Mouse (Mus musculus) frontal cortex, adult (tissue): ENCODE results near the gene BC037034.

Experiments used
- ATAC-seq: cut with Nextera tagmentation; 2 replicates; pipeline ENCODE4 v1.9.2; 2017; ENCODE audit warnings: mild to moderate bottlenecking, moderate library complexity, mixed read lengths; ENCODE audit not compliant: low TSS enrichment

BC037034 gene

DNA sequence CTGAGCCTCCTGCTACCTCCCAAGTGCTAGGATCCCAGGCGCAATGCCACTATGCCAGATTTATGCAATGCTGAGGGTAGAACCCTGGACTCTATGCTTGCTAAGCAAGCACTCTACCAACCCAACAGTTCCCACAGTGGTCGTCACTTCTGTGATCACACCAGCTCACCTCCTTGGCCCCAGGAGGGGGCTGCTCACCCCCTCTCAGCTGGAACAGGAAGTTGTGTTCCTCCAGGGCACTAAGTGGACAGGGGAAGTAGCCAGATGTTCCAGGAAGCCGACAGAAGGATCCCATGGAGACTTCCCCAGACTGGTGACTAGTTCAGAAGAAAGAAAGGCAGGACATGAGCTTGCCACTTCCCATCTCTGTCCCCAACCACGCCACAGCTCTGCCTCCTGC lies 1.8 kb downstream of the BC037034 start:
- no peak for ATAC-seq

DNA sequence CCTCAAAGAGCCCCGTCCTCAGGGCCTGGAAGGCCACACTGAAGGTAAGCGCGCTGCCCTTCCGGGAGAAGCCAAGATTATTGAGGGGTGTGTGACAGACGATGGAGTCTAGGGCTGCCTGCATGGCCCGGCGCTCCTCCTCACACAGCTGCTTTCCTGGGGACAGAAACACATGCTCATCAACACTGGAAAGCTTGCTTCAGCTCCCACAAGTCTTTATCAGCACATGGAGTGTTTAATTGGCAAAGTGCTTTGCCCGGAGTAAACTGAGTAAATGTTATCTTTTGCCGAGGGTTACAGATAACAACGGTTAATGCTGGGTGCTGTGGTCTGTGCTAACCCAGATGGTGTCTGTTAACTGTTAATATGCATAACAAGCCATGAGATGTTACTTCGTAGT lies 3.0 kb downstream of the BC037034 start:
- ATAC-seq = no peak

- no peak for ATAC-seq
Observed at GRCm38 (mm10) chr5:138260051-138260450, 3.8 kb downstream of the BC037034 start.

GRCm38 (mm10) chr5:138258993-138259392 lies 4.8 kb downstream of the BC037034 start:
- no peak for ATAC-seq

DNA sequence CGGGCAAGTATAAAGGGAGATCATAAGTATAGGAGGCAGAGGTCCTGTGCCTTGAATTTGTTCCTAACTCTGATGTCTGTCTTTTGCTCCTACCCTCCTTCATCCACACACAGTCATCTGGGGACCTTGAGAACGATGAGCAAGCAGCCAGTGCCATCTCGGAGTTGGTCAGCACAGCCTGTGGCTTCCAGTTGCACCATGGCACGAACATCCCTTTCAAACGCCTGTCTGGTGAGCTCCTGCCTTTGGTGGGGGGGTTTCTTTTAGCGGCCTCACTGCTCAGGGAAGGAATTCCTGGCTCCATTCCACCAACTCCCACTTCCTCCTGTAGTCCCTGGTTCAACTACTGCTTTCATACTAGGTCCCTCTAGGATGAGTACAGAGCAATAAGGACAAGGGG lies 5.3 kb downstream of the BC037034 start:
- no peak for ATAC-seq

GRCm38 (mm10) chr5:138258078-138258477 lies 5.8 kb downstream of the BC037034 start:
- no peak for ATAC-seq

GRCm38 (mm10) chr5:138257585-138257978 lies 6.3 kb downstream of the BC037034 start:
- no peak for ATAC-seq

DNA sequence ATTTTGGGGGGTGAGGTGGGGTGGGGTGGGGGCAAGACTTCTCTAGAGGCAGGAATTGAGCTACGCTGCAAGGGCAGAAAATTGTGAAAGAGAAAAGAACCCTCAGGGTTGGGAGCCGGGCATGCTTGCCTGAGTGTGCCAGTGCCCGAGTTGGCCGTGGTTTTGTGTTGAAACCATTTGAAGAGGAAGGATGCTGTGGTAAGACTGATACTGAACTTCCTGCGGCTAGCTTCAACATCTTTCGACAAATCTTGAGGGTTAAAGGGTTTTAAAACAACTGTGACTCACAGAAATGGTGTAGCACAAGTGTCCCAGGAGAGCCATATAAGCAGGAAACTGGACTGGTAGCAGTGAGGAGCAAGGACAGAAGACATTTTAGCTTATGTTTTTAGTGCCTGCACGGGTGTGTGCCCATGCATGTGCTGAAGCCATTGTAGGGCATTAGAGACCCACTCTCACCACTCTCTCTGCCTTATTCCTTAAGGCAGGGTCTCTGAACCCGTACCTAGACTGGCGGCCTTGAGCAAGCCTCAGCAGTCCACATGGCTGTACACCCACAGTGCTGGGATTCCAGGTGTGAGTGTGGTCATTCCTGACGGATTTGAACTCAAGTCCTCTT lies 6.8 kb downstream of the BC037034 start:
- ATAC-seq = no peak

- 0 out of 2 replicates have a peak, but pooled peaks have one; percentile 7 for ATAC-seq
Observed at GRCm38 (mm10) chr5:138256094-138256467, 7.8 kb downstream of the BC037034 start.

DNA sequence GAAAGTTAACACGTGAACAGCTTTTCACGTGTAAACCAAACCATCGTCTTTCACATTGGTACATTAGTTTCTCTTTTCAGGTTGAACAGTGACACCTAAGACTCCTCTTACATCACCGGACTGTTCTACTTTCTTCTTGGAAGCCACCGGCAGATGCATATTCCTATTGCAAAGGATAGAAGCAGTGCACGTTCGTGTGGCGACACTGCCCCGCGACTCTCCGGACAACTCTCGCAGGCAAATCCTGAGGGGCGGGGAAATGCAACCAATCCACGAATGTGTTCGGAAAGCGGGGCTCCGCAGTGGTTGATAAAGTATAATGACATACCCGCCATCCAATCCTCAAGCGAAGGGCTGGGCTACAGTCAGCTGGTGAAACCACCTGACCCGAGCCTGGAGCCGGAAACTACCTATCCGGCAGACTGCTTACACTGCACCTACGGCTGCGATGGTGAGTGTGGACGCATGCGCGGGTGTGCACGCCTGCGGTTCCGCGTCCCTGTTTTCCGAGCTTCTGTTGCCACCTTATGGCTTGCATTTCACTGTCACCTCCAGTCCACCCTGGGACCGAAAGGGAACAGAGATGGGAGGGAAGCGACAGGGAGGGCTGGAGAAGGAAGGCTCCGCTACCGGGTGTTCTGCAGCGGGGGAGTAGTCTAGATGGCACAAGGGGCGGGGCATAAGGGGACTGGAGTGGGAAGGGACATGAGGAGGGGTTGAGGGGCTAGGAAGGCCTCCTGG lies 8.3 kb downstream of the BC037034 start, which contains the start of gene Lamtor4:
TSS of gene Lamtor4 (plus strand) at position 130 of the 741 bp plus-strand sequence.
- ATAC-seq = peak; percentile 99

DNA sequence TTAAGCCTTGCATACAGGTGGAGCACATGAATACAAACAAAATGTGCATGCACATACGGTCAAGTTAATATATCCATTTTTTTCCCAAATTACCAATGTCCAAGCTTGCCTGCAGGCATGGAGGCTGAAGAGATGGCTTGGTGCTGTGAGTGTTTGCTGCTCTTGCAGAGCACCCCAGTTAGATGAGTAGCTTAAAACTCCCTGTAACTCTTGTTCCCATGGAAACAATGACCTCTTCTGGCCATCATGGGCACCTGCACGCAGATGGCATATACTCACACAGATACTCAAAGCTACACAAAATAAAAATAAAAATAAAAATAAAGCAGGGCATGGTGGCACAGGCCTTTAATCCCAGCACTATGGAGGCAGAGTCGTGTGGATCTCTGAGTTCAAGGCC lies 10.8 kb downstream of the BC037034 start:
- no peak for ATAC-seq

DNA sequence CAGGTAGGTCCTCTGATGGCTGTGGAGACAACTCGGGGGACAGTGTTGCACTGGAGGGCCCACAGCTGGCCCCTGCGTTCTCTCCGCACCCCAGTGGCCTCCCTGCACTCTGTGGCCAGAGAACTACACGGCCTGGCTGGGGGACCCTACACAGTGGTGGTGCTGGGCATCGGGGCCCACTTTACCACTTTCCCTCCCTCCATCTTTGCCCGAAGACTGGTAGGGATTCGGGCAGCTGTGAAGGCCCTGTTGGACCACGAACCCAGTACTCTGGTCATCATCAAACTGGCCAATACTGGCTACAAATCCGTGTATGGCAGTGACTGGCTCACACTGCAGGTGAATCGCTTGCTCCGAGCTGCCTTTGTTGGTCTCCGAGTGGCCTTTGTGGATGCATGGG lies 12.7 kb downstream of the BC037034 start:
- no peak for ATAC-seq

GRCm38 (mm10) chr5:138241511-138241910 lies 22.3 kb downstream of the BC037034 start:
- ATAC-seq = no peak

- ATAC-seq = no peak
Observed at GRCm38 (mm10) chr5:138234224-138234623, 29.6 kb downstream of the BC037034 start.

GRCm38 (mm10) chr5:138233778-138234177 lies 30.1 kb downstream of the BC037034 start:
- no peak for ATAC-seq

DNA sequence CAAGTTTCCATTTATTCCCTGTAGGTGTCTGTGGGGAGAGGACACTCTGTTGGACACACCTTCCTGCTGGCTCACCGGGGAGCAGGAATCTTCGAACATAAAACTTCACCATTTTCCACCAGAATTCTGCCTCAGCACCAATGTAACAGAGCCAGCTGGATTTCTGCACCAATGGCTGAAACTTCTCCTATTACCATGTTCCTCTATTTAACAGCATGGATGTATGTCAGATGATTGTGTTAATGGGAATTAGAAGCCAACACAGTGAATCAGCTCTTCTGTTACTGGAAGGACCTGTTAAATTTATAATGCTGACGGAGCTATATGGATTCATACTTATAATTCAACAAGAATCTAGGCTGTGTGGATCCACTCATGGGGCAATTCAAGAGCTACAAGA lies 34.3 kb downstream of the BC037034 start:
- no peak for ATAC-seq

DNA sequence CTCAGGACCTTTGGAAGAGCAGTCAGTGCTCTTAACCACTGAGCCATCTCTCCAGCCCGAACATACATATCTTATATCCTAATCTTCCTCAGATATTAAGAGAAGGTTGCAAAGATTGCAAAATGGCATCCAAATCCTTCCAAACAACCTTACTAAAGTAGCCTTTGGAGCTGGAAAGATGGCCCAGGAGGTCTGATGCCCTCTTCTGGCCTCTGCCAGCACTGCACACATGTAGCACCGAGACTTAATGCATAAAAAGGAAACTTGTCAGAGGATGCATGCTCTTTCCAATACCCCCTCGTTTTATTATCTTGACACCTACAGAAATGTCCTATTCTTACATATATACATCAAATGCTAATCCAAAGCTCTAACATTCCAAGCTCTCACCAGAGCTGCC lies 35.8 kb downstream of the BC037034 start:
- no peak for ATAC-seq

DNA sequence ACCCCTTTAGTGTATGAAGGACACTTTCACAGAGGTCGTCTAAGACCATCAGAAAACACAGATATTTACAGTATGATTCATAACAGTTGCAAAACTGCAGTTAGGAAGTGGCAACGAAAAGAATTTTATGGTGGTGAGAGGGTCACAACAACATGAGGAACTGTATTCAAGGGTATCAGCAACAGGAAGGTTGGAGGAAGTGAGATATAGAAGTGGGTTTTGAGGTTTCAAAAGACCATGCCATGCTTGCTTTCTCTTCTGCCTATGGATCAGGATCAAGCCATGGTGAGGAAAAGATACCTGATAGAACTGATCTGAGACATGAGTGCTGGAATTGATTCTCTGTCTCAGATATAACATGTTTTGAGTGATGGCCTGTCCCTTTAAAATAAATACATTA lies 36.5 kb downstream of the BC037034 start:
- no peak for ATAC-seq

GRCm38 (mm10) chr5:138226491-138226890 lies 37.3 kb downstream of the BC037034 start:
- ATAC-seq = no peak

- ATAC-seq = no peak
Observed at GRCm38 (mm10) chr5:138225700-138226099, 38.1 kb downstream of the BC037034 start, which contains the start of gene Nxpe5. Nxpe5 (plus strand) TSS chr5:138225898.

GRCm38 (mm10) chr5:138223287-138223686 lies 40.5 kb downstream of the BC037034 start:
- ATAC-seq = no peak

GRCm38 (mm10) chr5:138222111-138222510 lies 41.7 kb downstream of the BC037034 start:
- ATAC-seq = peak; percentile 64; the same call in 1 of the 2 replicates

- ATAC-seq = no peak
Observed at GRCm38 (mm10) chr5:138219864-138220263, 44.0 kb downstream of the BC037034 start.
